Mouse (Mus musculus): ENCODE results near the gene Ss18l1. TPM values are rescaled to one million over a fixed set of nuclear protein-coding genes. Genes with fewer than 3 reads are reported as not detected.

Ss18l1 gene
- total and polyA plus RNA-seq, 2 experiments from 2014 or later, result 47.0 to 104 TPM

GRCm38 (mm10) chr2:180047980-180048635 is 5.8 kb downstream of the Ss18l1 start:
- H3K9ac ChIP-seq, result no peak overlapping the region
- WGBS, result 92% methylated on average over 18 of the region's 18 CpGs
- no peak overlapping the region for H3K4me3 ChIP-seq (ENCODE audit: low read depth, low read length)
- peaks cover 16% of the 10 kb centered on the region for H3K36me3 ChIP-seq (ENCODE audit: insufficient read depth)
- peaks cover 13% of the 10 kb centered on the region for H3K4me1 ChIP-seq (ENCODE audit: insufficient read depth)
- H3K27me3 ChIP-seq (ENCODE audit: insufficient read depth, low read length), result no peaks in the 10 kb centered on the region
- no peak overlapping the region for H3K27ac ChIP-seq (ENCODE audit: low read depth, low read length)
- no peaks in the 10 kb centered on the region for H3K9me3 ChIP-seq (ENCODE audit: low read length)
- no peak for ATAC-seq
- TF ChIP-seq CTCF (IDR thresholded peaks at IDR 0.05; ENCODE audit: low read depth), result no peak
- no peak for DNase-seq
- H3K4me2 ChIP-seq (ENCODE audit: low read depth), result no peak overlapping the region

DNA sequence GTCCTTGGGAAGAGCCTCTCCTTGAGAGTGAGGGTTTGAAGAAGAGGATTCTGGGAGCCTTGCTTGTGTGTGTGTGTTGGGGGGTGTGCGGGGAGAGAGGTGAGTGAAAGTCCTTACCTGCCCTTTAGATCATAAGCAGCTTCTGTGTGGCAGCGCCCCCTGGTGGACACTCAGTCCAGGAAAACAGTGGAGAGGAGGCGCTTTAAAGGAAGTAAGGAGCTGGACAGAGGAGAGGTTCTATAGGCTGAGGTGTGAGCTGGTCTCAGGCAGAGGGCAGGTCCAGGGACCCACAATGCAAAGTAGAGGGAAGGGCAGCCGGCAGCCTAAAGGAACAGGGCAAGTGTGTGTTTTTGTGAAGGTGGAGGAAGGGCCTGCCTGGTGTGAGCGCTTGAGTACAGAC is 8.7 kb downstream of the Ss18l1 start:
- Histone ChIP-seq H3K4me3 (ENCODE audit: low read depth, low read length) (no peak overlapping the region), H3K9ac (no peak overlapping the region), H3K9me3 (ENCODE audit: low read length) (no peaks in the 10 kb centered on the region), H3K27me3 (ENCODE audit: insufficient read depth, low read length) (no peaks in the 10 kb centered on the region), H3K27ac (ENCODE audit: low read depth, low read length) (no peak overlapping the region), H3K4me2 (ENCODE audit: low read depth) (no peak overlapping the region), H3K36me3 (ENCODE audit: insufficient read depth) (peaks cover 45% of the 10 kb centered on the region), H3K4me1 (ENCODE audit: insufficient read depth) (no peaks in the 10 kb centered on the region)
- DNase-seq (peak; percentile 80), ATAC-seq (peak; percentile 49)
- peak; percentile 95 for TF ChIP-seq CTCF (IDR thresholded peaks at IDR 0.05; ENCODE audit: low read depth)
- WGBS, result 27% methylated on average over 5 of the region's 5 CpGs

- Histone ChIP-seq H3K27me3 (ENCODE audit: insufficient read depth, low read length) (no peaks in the 10 kb centered on the region), H3K9me3 (ENCODE audit: low read length) (no peaks in the 10 kb centered on the region), H3K36me3 (ENCODE audit: insufficient read depth) (peaks cover 51% of the 10 kb centered on the region), H3K4me3 (ENCODE audit: low read depth, low read length) (no peak overlapping the region), H3K4me2 (ENCODE audit: low read depth) (no peak overlapping the region), H3K4me1 (ENCODE audit: insufficient read depth) (no peaks in the 10 kb centered on the region), H3K9ac (no peak overlapping the region), H3K27ac (ENCODE audit: low read depth, low read length) (no peak overlapping the region)
- peak; percentile 47 for TF ChIP-seq CTCF (IDR thresholded peaks at IDR 0.05; ENCODE audit: low read depth)
- ATAC-seq (no peak), DNase-seq (no peak)
- WGBS, result 92% methylated on average over 14 of the region's 14 CpGs
These were observed 9.9 kb downstream of the Ss18l1 start for GRCm38 (mm10) chr2:180051986-180052733.

- Histone ChIP-seq H3K9me3 (ENCODE audit: low read length) (no peaks in the 10 kb centered on the region), H3K4me3 (ENCODE audit: low read depth, low read length) (no peak overlapping the region), H3K4me1 (ENCODE audit: insufficient read depth) (no peaks in the 10 kb centered on the region), H3K9ac (no peak overlapping the region), H3K36me3 (ENCODE audit: insufficient read depth) (peaks cover 59% of the 10 kb centered on the region), H3K4me2 (ENCODE audit: low read depth) (no peak overlapping the region), H3K27me3 (ENCODE audit: insufficient read depth, low read length) (no peaks in the 10 kb centered on the region), H3K27ac (ENCODE audit: low read depth, low read length) (no peak overlapping the region)
- TF ChIP-seq CTCF (IDR thresholded peaks at IDR 0.05; ENCODE audit: low read depth), result no peak
- ATAC-seq (no peak), DNase-seq (no peak)
- 96% methylated on average over 9 of the region's 9 CpGs for WGBS
These were observed 10.7 kb downstream of the Ss18l1 start for GRCm38 (mm10) chr2:180053001-180053400.

DNA sequence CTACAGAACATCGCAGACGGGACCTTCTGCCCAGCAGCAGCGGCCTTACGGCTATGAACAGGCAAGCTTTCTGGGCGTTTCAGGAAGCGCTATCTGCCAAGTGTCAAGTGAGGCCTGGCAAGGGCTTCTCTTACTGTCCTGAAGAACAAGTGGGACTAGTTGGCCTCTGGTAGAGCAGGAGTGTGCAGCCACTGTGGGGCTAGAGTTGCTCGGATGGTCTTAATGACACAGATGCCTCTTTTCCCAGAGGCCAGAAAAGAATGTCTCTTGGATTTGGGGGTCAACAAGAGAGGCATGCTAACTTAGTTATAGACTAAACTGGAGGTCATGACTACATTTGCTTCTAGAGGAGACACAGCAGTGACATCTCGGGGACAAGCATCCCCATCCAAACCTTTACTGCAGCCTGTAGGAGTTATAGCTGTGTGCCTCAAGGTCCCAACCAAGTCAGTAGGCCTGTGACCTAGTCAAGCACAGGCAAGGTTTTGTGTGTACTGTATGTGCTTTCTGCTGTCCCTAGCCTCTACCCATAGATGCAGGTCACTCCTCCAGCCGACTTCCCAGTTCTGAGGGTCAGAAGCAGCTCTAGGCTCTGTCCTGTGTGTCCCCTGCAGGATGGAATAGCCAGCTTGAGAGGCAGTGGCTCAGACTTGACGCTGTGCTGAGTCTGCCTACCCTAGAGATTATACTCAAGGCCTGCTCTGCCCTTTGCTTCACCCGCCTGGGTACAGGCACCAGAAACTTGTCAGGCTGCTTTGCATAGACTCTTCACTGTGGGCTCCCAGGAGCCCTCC is 21.2 kb downstream of the Ss18l1 start:
- Histone ChIP-seq H3K9me3 (ENCODE audit: low read length) (no peaks in the 10 kb centered on the region), H3K9ac (no peak overlapping the region), H3K27me3 (ENCODE audit: insufficient read depth, low read length) (no peaks in the 10 kb centered on the region), H3K4me2 (ENCODE audit: low read depth) (no peak overlapping the region), H3K36me3 (ENCODE audit: insufficient read depth) (peaks cover 70% of the 10 kb centered on the region), H3K27ac (ENCODE audit: low read depth, low read length) (no peak overlapping the region), H3K4me3 (ENCODE audit: low read depth, low read length) (no peak overlapping the region), H3K4me1 (ENCODE audit: insufficient read depth) (no peaks in the 10 kb centered on the region)
- TF ChIP-seq CTCF (IDR thresholded peaks at IDR 0.05; ENCODE audit: low read depth), result no peak
- WGBS, result 96% methylated on average over 11 of the region's 11 CpGs
- ATAC-seq (no peak), DNase-seq (no peak)

DNA sequence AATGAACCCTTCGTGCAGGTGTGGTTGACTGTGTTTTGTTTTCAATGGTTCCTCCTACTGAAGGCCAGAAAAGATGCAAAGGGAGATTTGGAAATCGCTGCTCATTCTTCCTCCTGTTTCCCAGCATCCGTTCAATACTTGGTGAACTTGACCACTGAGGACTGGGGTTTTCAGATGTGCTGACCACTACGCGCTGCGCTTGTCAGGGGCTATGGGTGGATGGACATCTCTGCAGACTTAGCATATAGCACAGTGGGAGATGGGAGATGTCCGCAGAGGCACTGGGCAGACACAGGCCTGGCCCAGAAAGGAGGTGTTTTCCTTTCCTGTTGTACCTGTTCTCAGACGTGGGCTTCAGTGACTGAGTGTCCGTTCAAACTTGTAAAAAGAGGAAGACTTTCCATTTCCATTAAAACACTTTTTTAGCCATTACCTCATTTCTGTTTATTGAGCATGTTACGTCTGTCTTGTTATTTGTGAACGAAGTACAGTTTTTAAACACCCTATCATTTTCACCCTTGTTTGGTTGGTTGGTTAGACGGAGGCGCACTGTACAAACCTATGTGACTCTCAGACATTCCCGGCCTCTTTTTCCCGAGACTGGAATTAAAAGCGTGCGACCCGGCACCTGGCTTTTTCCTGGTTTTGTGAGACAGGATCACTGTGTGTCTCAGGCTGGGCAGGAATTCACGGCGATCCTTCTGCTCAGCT is 27.6 kb downstream of the Ss18l1 start:
- ATAC-seq, result peak; percentile 70
- WGBS, result 34% methylated on average over 20 of the region's 20 CpGs
- H3K4me1 ChIP-seq (ENCODE audit: insufficient read depth), result peaks cover 5% of the 10 kb centered on the region; the same call in 1 of the 2 replicates

More for the DNA sequence above, 27.6 kb downstream of the Ss18l1 start:
- Histone ChIP-seq H3K9me3 (ENCODE audit: low read length) (no peaks in the 10 kb centered on the region), H3K4me3 (ENCODE audit: low read depth, low read length) (peak overlapping the region; percentile 58), H3K27me3 (ENCODE audit: insufficient read depth, low read length) (no peaks in the 10 kb centered on the region), H3K4me2 (ENCODE audit: low read depth) (peak overlapping the region; percentile 63), H3K9ac (peak overlapping the region; percentile 70), H3K36me3 (ENCODE audit: insufficient read depth) (peaks cover 16% of the 10 kb centered on the region), H3K27ac (ENCODE audit: low read depth, low read length) (peak overlapping the region; percentile 90)
- DNase-seq, result no peak
- no peak for TF ChIP-seq CTCF (IDR thresholded peaks at IDR 0.05; ENCODE audit: low read depth)

Data from forebrain, postnatal 0 days (tissue).